Mouse (Mus musculus): ENCODE results near the gene Sohlh2.

- TF ChIP-seq CTCF (IDR thresholded peaks at IDR 0.05; ENCODE audit: extremely low read depth, insufficient read depth, insufficient read length, insufficient replicate concordance) (no peak), POLR2A (IDR thresholded peaks at IDR 0.05; ENCODE audit: low read depth, low read length) (no peak)
Observed at GRCm38 (mm10) chr3:55181766-55182165, at the start of gene Sohlh2.
